In genomic region chr19:40588847-40589529, GRCm38 (mm10) we compare ENCODE assay signal across 8 mouse cellular contexts. TPM values are rescaled to one million over a fixed set of nuclear protein-coding genes. Genes with fewer than 3 reads are reported as not detected.
A peak's percentile ranks its signal among the peaks of the same experiment; 100 is the strongest.
DNase-seq lines count a peak whose midpoint lies in the region; ATAC-seq lines count a peak whose summit lies in the region.

No protein-coding gene starts in this region.

- intact Hi-C loops in gastrocnemius, postnatal 14 days (cut with DNase I; ENCODE audit: low total_unique reads) = no loop called here
- intact Hi-C loops in left cerebral cortex, postnatal 14 days (cut with DNase I) = loop anchor here (10.0 kb wide), 2 partner anchors 246 to 426 kb away; partner anchors contain the start of gene Ccnj

- H3K4me1 ChIP-seq in intestine, embryonic 14.5 days (replicated peaks; ENCODE audit: control insufficient read depth, insufficient read depth, low read length) = peaks cover 12% of the 10 kb centered on the region

- peak overlapping the region; percentile 37 for H3K9ac ChIP-seq in intestine, embryonic 14.5 days (ENCODE audit: low read length)

- H3K36me3 ChIP-seq in intestine, embryonic 14.5 days (ENCODE audit: control insufficient read depth, insufficient read depth, low read length) = peaks cover 4% of the 10 kb centered on the region

- peak; percentile 83 to 96 for DNase-seq in adrenal gland, adult (ENCODE audit: inconsistent age in 2 of 2, low spot score in 1 of 2)
- peak; percentile 96 for DNase-seq in embryo, embryonic 10.5 days (ENCODE audit: low spot score)
- peak; percentile 87 for DNase-seq in gastrocnemius, postnatal 14 days
- DNase-seq in intestine, embryonic 14.5 days (ENCODE audit: low spot score) = peak; percentile 96
- peak; percentile 90 to 91 for DNase-seq in left cerebral cortex, postnatal 14 days (ENCODE audit: low spot score in 2 of 2)
- peak; percentile 93 for DNase-seq in mesoderm, embryonic 11.5 days (ENCODE audit: low read depth, low spot score)
- peak; percentile 81 to 84 for DNase-seq in right cerebral cortex, postnatal 36 days (ENCODE audit: low spot score in 2 of 2)
- peak; percentile 90 for DNase-seq in yolk sac, embryonic 10.5 days (ENCODE audit: low spot score)

- peak overlapping the region; percentile 60 for H3K27ac ChIP-seq in intestine, embryonic 14.5 days (ENCODE audit: low read depth)

- ATAC-seq in intestine, embryonic 14.5 days (replicated peaks; ENCODE audit: low FRiP score, low TSS enrichment, low read depth) = peak; percentile 57; the same call in 1 of the 2 replicates

- no peaks in the 10 kb centered on the region for H3K9me3 ChIP-seq in intestine, embryonic 14.5 days (ENCODE audit: control insufficient read depth, low read length)

- WGBS in intestine, embryonic 14.5 days = under 1% methylated on average over 18 of the region's 18 CpGs

- H3K27me3 ChIP-seq in intestine, embryonic 14.5 days (replicated peaks; ENCODE audit: control insufficient read depth, insufficient read depth, low read length) = no peaks in the 10 kb centered on the region

- H3K4me2 ChIP-seq in intestine, embryonic 14.5 days (ENCODE audit: low read length) = peak overlapping the region; percentile 65

- peak overlapping the region; percentile 74 for H3K4me3 ChIP-seq in intestine, embryonic 14.5 days (ENCODE audit: low read depth, low read length)

RNA-seq across cellular contexts. Expression of gene Aldh18a1, which starts 0.7 kb away (rescaled TPM):
- total RNA-seq in gastrocnemius, postnatal 14 days (2021) = 10 to 100 TPM in 1 of 2 experiments, 1 to 10 TPM in 1; 7.9 to 12.0 TPM
- polyA plus RNA-seq in intestine, embryonic 14.5 days (2014; fragmentation: Nextera tagmentation; extraction: Ambion mirVana) = 119 and 127 TPM in 2 replicates
- 10 to 100 TPM; 30.0 to 33.7 TPM for total RNA-seq in left cerebral cortex, postnatal 14 days (2021)

RNA-seq across cellular contexts. Expression of gene Tctn3, which starts 23.0 kb away (rescaled TPM):
- total RNA-seq in gastrocnemius, postnatal 14 days (2021) = 1 to 10 TPM; 1.9 to 2.6 TPM
- 11.8 and 12.7 TPM in 2 replicates for polyA plus RNA-seq in intestine, embryonic 14.5 days (2014; fragmentation: Nextera tagmentation; extraction: Ambion mirVana)
- total RNA-seq in left cerebral cortex, postnatal 14 days (2021) = 10 to 100 TPM; 26.2 to 26.3 TPM

RNA-seq across cellular contexts. Expression of gene Entpd1, which starts 23.2 kb away (rescaled TPM):
- 10 to 100 TPM; 20.2 to 25.9 TPM for total RNA-seq in gastrocnemius, postnatal 14 days (2021)
- 10.6 and 11.7 TPM in 2 replicates for polyA plus RNA-seq in intestine, embryonic 14.5 days (2014; fragmentation: Nextera tagmentation; extraction: Ambion mirVana)
- total RNA-seq in left cerebral cortex, postnatal 14 days (2021) = 10 to 100 TPM; 15.3 to 17.4 TPM

Comparison
In these comparisons a context has a peak if more than half of its experiments do, and no peak if none do; other contexts are left out.
1. Peak in every context shown above with its lines: DNase-seq, ATAC-seq, H3K4me3 ChIP-seq and H3K27ac ChIP-seq.
2. RNA of gene Tctn3, which starts 23.0 kb away (total RNA-seq): 26.2 to 26.3 TPM in left cerebral cortex, postnatal 14 days; 1.9 to 2.6 TPM in gastrocnemius, postnatal 14 days; every median in the first group is over 4 times any median in the second.